Mouse (Mus musculus) lung, adult 18-20 months (tissue): ENCODE results near the gene Radil.
A peak's percentile ranks its signal among the peaks of the same experiment; 100 is the strongest.

Experiments
- DNase-seq, 2 experiments: peaks; one replicate each; pipeline ENCODE4 v3.0.0; 2022; ENCODE audit warnings: mixed read lengths in 2 of 2

Radil gene

DNA sequence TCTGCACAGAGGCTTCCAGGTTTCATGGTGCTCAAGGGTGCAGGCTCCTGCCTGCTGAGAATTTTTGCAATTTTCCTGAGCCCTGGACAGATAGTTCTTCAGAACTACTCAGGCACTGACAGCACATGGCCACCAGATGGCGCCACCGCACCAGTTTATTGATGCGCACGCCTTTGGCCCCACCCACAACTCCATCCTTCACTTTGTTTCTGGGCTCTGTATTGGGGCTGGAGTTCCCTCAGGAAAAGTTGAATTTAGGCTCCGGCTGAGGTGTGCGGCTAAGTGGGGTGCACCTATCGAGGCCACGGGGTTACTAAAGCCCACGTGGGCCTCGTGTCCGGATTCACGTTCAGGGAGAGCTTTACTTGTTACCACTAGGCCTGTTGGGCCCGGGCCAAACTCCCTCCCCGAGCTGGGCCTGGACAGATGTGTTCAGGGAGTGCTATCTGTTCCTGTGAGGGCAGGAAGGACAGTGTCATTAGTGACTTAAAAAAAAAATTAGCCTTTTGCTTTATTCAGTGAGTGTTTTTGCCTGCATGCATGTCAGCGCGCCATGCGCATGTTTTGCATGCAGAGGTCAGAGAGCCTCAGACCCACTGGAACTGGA lies 72.0 kb downstream of the Radil start:
- DNase-seq: peak; percentile 72 to 76

GRCm38 (mm10) chr5:142477866-142478615 lies 72.9 kb downstream of the Radil start:
- no peak for DNase-seq

GRCm38 (mm10) chr5:142477346-142477745 lies 73.6 kb downstream of the Radil start:
- no peak for DNase-seq

DNA sequence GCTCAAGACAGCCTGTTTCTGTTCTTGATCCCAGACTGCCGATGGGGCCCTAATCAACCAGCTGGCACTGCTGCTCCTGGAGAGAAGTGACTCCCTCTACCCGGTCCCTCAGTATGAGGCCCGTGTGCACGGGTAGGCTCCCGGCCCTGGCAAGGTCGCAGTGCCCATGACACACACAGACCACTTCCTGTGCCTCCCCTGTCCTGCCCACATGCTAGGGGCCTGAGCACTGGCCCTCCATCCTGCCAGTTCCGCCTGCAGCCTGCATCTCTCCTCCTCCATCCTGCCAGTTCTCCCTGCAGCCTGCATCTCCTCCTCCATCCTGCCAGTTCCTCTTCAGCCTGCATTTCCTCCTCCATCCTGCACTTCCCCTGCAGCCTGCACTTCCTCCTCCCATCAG lies 75.2 kb downstream of the Radil start:
- DNase-seq: no peak

DNA sequence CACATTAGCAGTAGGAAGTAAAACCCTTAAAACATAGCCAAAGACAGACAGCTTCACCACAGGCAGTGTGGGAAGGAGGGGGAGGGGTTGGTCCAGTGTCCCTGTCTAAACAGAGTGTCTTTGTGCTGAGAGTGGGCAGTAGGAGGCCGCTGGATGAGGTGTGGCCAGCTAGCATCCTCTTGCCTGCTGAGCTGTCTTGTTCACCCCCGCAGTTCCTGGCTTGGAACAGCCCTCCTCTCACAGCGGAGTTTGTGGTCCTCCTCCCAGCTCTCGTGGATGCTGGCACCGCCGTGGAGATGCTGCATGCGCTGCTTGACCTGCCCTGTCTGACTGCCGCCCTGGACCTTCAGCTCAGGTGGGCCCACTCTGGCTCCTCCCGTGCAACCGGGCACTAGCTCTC lies 77.2 kb downstream of the Radil start:
- no peak for DNase-seq

DNA sequence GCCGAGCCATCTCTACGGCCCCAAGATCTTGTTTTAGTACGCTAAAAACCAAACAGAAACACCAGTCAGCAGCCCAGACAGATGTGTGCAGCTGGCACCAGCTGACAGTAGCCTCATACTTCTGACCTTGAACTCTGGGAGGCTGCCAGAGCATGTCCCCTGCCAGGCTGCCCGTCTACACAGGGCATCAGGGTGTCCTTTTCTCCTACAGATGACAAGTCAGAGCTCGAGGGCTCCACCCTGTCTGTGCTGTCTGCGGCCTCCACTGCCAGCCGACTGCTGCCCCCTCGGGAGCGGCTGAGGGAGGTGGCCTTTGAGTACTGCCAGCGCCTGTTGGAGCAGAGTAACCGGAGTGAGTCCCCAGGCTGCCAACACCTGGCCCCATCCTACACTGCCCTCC lies 81.1 kb downstream of the Radil start:
- DNase-seq: no peak

DNA sequence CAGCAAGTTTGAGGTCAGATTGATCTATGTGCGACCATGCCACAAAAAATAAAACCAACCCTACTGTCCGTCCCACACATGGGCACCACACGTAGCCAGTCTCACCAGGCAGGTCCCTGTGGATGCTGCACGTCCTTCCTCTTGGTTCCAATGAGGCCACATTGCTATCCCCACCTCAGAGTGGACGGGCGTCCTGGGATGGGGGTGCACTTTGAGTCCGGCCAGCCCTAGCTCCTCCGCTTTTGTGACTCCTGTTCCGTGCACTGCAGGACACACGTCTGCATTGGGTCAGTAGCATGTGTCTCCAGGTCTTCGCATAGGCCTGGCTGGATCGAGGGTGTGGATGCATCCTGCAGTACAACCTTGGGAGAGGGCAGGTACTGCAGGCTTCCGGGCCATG lies 82.5 kb downstream of the Radil start:
- DNase-seq: no peak

DNA sequence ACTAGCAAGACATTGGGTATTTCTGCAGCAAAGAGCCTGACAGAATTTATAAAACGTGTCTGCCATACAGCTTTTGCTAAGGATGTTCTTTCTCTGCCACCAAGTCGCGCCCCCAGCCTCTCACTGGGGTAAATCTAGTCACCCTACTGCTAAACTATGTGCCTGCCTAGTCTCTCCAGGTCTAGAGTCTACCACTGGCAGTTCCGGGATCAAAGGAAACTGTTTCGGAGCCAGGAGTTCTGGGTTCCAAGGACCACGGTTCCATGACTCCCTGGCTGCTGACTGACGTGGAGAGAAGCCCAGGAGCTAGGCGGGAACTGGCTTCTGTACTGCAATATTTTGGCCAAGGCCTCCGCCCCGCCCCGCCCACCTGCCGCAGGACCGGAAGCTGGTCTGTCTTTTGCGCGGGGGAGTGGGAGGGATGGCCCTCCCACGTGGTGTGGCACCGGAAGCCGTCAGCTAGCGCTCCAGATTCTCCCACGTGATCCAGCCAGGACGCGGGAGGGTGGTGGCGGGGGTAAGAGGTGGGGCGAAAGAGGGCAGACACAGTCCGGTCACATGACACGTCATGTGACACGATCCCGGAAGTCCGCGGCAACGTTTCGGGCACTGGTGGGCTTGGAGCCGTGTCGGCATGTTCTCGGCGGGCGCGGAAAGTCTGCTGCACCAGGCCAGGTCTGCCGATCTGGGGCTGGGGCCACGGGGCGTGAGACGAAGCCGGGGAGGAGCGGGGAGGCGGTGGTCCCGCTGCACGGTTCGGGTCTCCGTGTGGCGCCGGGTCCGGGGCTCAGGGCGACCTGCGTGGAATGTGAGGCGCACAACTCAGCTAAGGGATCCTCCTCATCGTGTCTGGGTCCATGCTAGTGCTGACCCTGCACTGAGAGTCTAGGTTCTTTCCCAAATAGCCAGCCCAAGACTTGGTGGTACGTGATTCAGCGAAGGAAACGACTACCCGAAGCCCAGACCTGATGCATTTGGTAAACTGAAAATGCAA lies 87.1 kb downstream of the Radil start, which contains the start of gene Ap5z1:
Ap5z1 (plus strand) TSS at position 484 of the 994 bp plus-strand sequence.
- DNase-seq: peak; percentile 95 to 96

- DNase-seq: no peak
Measured at GRCm38 (mm10) chr5:142463011-142463410, 87.9 kb downstream of the Radil start.

GRCm38 (mm10) chr5:142462641-142462948 lies 88.3 kb downstream of the Radil start:
- DNase-seq: no peak

GRCm38 (mm10) chr5:142461942-142462640 lies 88.8 kb downstream of the Radil start:
- DNase-seq: no peak

DNA sequence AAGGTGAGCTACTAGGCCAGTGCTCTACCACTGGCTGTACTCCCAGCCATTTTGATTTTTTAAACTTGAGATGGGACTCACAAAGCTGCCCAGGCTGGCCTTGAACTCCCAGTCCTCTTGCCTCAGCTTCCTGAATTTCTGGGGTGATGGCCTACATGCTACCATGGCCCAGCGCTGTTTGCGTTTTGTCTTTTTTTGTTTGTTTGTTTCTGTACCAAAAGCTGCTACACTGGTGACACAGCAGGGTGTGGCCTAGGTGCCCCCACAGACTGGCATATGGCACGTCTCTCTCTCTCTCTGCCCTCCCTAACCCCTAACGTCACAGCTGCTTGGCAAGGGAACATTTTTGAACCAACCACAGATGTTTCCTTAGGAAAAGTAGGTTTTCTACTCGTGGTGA lies 91.1 kb downstream of the Radil start:
- DNase-seq: no peak

DNA sequence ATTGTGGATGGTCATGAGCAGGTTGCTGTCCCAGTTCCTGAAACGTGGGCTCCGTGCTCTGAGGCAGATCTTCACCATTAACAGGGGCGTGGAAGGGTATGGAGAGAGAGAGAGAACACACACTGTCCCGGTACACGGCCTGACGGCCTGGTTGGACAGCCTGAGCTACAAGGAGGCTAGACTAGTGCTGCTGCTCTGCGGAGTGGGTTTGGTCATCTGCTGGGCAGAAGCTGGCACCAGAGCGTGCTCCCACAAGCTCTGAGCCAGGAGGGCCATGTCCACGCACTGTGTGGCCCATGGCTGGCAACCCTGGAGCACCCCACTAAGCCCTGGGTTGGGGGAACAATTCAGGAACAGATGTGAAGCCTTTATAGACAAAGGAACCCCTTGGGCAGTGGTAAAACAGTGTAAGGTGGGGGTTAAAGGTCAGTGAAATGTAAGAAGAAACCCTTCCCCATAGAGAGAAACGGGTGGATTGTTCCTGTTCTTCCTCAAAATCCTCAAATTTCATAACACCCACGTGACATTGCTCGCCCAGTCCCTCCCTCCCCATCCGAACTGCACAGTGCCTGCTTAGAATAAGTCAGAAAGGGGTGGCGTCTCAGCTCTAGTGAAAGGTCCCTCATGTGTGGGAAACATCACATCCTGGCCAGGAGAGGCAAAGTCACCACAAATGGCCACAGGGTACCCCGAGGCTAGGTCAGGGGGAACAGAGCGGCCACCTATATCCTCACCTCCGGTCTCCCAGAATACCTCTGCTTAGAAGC lies 91.9 kb downstream of the Radil start:
- DNase-seq: no peak

DNA sequence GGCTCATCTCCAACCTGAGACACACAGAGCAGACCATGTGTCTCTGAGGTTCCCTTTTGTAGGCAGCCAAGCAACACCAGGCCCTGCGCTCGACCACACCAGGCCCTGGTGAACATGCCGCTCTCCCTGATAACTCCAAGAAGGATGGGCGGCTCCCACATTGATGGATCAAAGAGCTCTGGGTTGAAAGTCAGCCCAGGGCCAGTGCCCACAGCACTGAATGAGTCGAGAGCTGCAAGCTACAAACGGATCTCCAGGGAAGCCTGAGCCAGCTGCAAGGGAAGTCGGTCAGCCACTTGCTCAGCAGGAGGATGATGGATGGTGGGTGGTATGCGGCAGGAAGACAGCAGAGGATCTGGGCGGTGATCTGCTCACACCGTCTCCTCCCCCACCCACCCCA lies 93.6 kb downstream of the Radil start:
- no peak for DNase-seq

- DNase-seq: no peak
Measured at GRCm38 (mm10) chr5:142456318-142456717, 94.6 kb downstream of the Radil start.

DNA sequence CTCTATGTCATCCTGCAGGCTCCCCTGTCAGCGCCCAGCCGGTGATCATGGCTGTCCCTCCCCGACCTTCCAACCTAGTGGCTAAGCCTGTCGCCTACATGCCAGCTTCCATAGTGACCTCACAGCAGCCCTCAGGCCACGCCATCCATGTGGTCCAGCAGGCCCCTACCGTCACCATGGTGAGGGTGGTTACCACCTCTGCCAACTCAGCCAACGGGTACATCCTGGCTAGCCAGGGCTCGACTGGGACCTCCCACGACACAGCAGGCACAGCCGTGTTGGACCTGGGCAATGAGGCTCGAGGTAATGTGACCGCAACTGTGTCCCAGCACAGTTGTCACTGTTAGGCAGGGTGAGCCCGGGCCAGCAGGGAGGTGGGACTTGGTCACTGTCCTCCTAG lies 97.2 kb downstream of the Radil start:
- DNase-seq: no peak

GRCm38 (mm10) chr5:142451759-142452158 lies 99.1 kb downstream of the Radil start:
- DNase-seq: no peak

DNA sequence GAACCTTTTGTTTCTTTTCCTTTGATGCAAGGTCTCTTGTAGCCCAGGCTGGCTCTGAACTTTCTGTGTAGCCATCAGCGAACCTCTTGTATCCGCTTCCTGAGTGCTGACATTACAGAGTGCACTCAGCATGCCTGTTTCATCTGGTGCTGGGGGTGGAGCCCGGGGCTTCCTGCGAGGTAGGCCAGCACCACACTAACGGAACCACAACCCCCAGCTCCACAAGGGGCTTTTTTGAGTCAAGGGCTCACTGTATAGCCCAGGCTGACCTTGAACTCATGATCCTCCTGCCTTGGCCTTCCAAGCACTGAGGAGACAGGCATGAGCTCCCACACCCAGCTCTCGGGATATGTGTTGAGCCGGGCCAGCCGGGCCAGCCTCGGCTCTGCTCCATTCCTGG lies 100.1 kb downstream of the Radil start:
- DNase-seq: no peak

DNA sequence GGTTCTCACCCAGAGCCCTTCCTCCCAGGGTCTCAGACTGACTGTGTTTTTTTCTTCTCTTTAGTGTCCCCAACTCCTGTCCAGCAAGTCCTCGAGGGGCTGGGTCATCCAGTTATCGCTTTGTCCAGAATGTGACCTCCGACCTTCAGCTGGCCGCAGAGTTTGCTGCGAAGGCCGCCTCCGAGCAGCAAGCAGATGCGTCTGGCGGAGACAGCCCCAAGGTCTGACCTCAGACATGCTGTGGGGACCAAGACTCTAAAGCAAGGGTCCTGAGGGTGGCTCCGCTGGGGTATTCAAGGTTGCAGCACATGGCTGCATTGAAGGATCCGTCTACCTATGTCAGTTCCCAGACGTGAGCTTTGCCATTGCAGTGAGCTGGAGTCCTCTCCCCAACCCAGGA lies 102.3 kb downstream of the Radil start:
- no peak for DNase-seq

GRCm38 (mm10) chr5:142448076-142448475 lies 102.8 kb downstream of the Radil start:
- DNase-seq: peak; percentile 85 to 90

DNA sequence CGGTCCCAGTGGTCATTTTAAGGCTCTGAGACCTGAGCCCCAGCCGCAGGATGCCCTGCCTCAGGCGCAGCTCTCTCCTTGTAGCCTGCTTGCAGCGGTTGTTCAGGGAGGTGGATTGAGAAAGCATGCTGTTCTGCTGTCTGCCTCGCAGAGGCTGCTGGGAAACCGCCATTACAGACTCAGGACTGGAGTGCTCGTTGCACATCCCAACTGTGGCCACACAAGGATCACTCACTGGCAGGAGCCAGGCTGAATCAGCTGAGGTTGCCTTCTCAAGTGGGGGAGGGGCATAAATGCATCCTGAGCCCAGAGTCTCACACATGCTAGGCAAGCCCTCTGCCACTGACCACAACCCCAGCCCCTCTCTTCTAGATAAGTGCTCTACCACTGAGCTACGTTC lies 105.2 kb downstream of the Radil start:
- no peak for DNase-seq
